Mouse (Mus musculus) kidney, embryonic 16.5 days (tissue): ENCODE results near the gene Fzr1. TPM values are rescaled to one million over a fixed set of nuclear protein-coding genes. Genes with fewer than 3 reads are reported as not detected.

Experiments used
- ATAC-seq: fragments of 200-750 bp; cut with Nextera tagmentation; 2 replicates; pipeline ENCODE4 v1.8.0; 2017; ENCODE audit warnings: moderate TSS enrichment; ENCODE audit not compliant: low FRiP score, low TSS enrichment
- H3K27ac ChIP-seq: fragments of 300-500 bp; sonication (generic); 2 replicates; pipeline ENCODE4 v1.5.1; 2014; ENCODE audit warnings: low read length
- H3K27me3 ChIP-seq: fragments of 300-500 bp; sonication (generic); 2 replicates; pipeline ENCODE4 v1.6.1; 2014; ENCODE audit warnings: low read length, control low read depth, mixed read lengths; ENCODE audit not compliant: insufficient read depth
- H3K36me3 ChIP-seq: fragments of 300-500 bp; sonication (generic); 2 replicates; pipeline ENCODE4 v1.6.1; 2014; ENCODE audit warnings: low read length, control low read depth, mixed read lengths; ENCODE audit not compliant: insufficient read depth
- H3K4me1 ChIP-seq: fragments of 300-500 bp; sonication (generic); 2 replicates; pipeline ENCODE4 v1.6.1; 2014; ENCODE audit warnings: low read length, control low read depth, mixed read lengths; ENCODE audit not compliant: insufficient read depth
- H3K4me2 ChIP-seq: fragments of 300-500 bp; sonication (generic); replicated peaks from 2 replicates; pipeline ENCODE4 v1.6.1; 2014; ENCODE audit warnings: low read depth, low read length
- H3K4me3 ChIP-seq: fragments of 300-500 bp; sonication (generic); 2 replicates; pipeline ENCODE4 v1.5.1; 2014; ENCODE audit warnings: mild to moderate bottlenecking, low read length
- H3K9ac ChIP-seq: fragments of 300-500 bp; sonication (generic); replicated peaks from 2 replicates; pipeline ENCODE4 v1.6.1; 2014; ENCODE audit warnings: low read length
- H3K9me3 ChIP-seq: fragments of 300-500 bp; sonication (generic); 2 replicates; pipeline ENCODE4 v1.6.1; 2016; ENCODE audit warnings: low read length, control low read depth
- WGBS: fragments of 180-500 bp; shearing (Covaris S2); extraction: QIAGEN DNeasy Blood & Tissue Kit; methylation state at CpG from one replicate; pipeline ENCODE4 v1.1.7; 2014; 5-methylcytosine and 5-hydroxymethylcytosine counted together
- polyA plus RNA-seq: library from polyadenylated mRNA; unstranded; fragments of >200 nt; fragmentation: Nextera tagmentation; extraction: Ambion mirVana; gene quantifications from 2 replicates; pipeline ENCODE4 v1.2.1, GENCODE M21; 2015

The Fzr1 gene
- polyA plus RNA-seq, 1 experiment from 2014 or later: 111 TPM

GRCm38 (mm10) chr10:81395127-81395526 is 16.8 kb upstream of the Fzr1 start:
- no peak overlapping the region for H3K4me2 ChIP-seq
- H3K27me3 ChIP-seq: no peaks in the 10 kb centered on the region
- peaks cover 26% of the 10 kb centered on the region; the same call in 1 of the 2 replicates for H3K36me3 ChIP-seq
- ATAC-seq: no peak
- WGBS: 20% methylated on average over 5 of the region's 5 CpGs
- H3K27ac ChIP-seq: no peak overlapping the region
- peaks cover 25% of the 10 kb centered on the region for H3K4me1 ChIP-seq
- H3K9ac ChIP-seq: no peak overlapping the region
- H3K9me3 ChIP-seq: no peaks in the 10 kb centered on the region
- no peak overlapping the region for H3K4me3 ChIP-seq

GRCm38 (mm10) chr10:81393456-81394063 is 15.2 kb upstream of the Fzr1 start:
- Histone ChIP-seq H3K27me3 (no peaks in the 10 kb centered on the region), H3K4me3 (peak overlapping the region; percentile 36), H3K9ac (peak overlapping the region; percentile 62), H3K4me1 (peaks cover 35% of the 10 kb centered on the region), H3K4me2 (peak overlapping the region; percentile 56), H3K27ac (peak overlapping the region; percentile 44), H3K9me3 (no peaks in the 10 kb centered on the region), H3K36me3 (peaks cover 14% of the 10 kb centered on the region; the same call in 1 of the 2 replicates)
- peak; percentile 7; the same call in 1 of the 2 replicates for ATAC-seq
- WGBS: 7% methylated on average over 19 of the region's 19 CpGs

GRCm38 (mm10) chr10:81392781-81393185 is 14.5 kb upstream of the Fzr1 start, which contains the start of gene Smim24:
TSS of gene Smim24 (plus strand) at chr10:81393051.
- peak within 1 kb of the TSS; percentile 44 for H3K27ac ChIP-seq

GRCm38 (mm10) chr10:81392270-81392669 is 14.0 kb upstream of the Fzr1 start:
- WGBS: 85% methylated on average over 6 of the region's 6 CpGs
- Histone ChIP-seq H3K4me1 (peaks cover 35% of the 10 kb centered on the region), H3K4me2 (no peak overlapping the region), H3K36me3 (peaks cover 23% of the 10 kb centered on the region), H3K4me3 (no peak overlapping the region), H3K27ac (no peak overlapping the region), H3K9me3 (no peaks in the 10 kb centered on the region), H3K27me3 (no peaks in the 10 kb centered on the region), H3K9ac (no peak overlapping the region)
- no peak for ATAC-seq

More at GRCm38 (mm10) chr10:81392781-81393185, 14.5 kb upstream of the Fzr1 start, which contains the start of gene Smim24:
- WGBS: 61% methylated on average over 14 of the region's 14 CpGs
- H3K36me3 ChIP-seq: peaks cover 18% of the 10 kb centered on the region
- peak; percentile 52 for ATAC-seq
- H3K4me2 ChIP-seq: peak within 1 kb of the TSS; percentile 56
- peaks cover 35% of the 10 kb centered on the region for H3K4me1 ChIP-seq
- no peaks in the 10 kb centered on the region for H3K9me3 ChIP-seq
- peak within 1 kb of the TSS; percentile 62 for H3K9ac ChIP-seq
- no peaks in the 10 kb centered on the region for H3K27me3 ChIP-seq
- peak within 1 kb of the TSS; percentile 36 for H3K4me3 ChIP-seq

GRCm38 (mm10) chr10:81390678-81390965 is 12.3 kb upstream of the Fzr1 start:
- peaks cover 29% of the 10 kb centered on the region for H3K36me3 ChIP-seq
- no peak for ATAC-seq
- H3K27me3 ChIP-seq: no peaks in the 10 kb centered on the region
- H3K4me3 ChIP-seq: no peak overlapping the region
- peaks cover 33% of the 10 kb centered on the region for H3K4me1 ChIP-seq
- 93% methylated on average over 13 of the region's 13 CpGs for WGBS
- H3K9me3 ChIP-seq: no peaks in the 10 kb centered on the region
- H3K4me2 ChIP-seq: no peak overlapping the region
- no peak overlapping the region for H3K9ac ChIP-seq
- no peak overlapping the region for H3K27ac ChIP-seq

GRCm38 (mm10) chr10:81389801-81390677 is 11.7 kb upstream of the Fzr1 start:
- no peaks in the 10 kb centered on the region for H3K27me3 ChIP-seq
- H3K4me3 ChIP-seq: no peak overlapping the region
- peaks cover 29% of the 10 kb centered on the region for H3K36me3 ChIP-seq
- no peaks in the 10 kb centered on the region for H3K9me3 ChIP-seq
- WGBS: 58% methylated on average over 23 of the region's 23 CpGs
- peak overlapping the region; percentile 44; the same call in 1 of the 2 replicates for H3K27ac ChIP-seq
- peak; percentile 37 for ATAC-seq
- H3K9ac ChIP-seq: peak overlapping the region; percentile 31
- H3K4me1 ChIP-seq: peaks cover 39% of the 10 kb centered on the region
- H3K4me2 ChIP-seq: no peak overlapping the region

- H3K9ac ChIP-seq: no peak overlapping the region; the same call in 1 of the 2 replicates
- ATAC-seq: no peak; the same call in 1 of the 2 replicates
- no peaks in the 10 kb centered on the region for H3K27me3 ChIP-seq
- H3K36me3 ChIP-seq: peaks cover 29% of the 10 kb centered on the region
- 50% methylated on average over 3 of the region's 3 CpGs for WGBS
- peak overlapping the region; percentile 44; the same call in 1 of the 2 replicates for H3K27ac ChIP-seq
- H3K4me1 ChIP-seq: peaks cover 41% of the 10 kb centered on the region
- no peak overlapping the region for H3K4me2 ChIP-seq
- H3K9me3 ChIP-seq: no peaks in the 10 kb centered on the region
- no peak overlapping the region for H3K4me3 ChIP-seq
Observed at GRCm38 (mm10) chr10:81389373-81389772, 11.1 kb upstream of the Fzr1 start.

- Histone ChIP-seq H3K4me1 (peaks cover 35% of the 10 kb centered on the region), H3K36me3 (peaks cover 29% of the 10 kb centered on the region), H3K4me2 (no peak within 1 kb of the TSS), H3K27me3 (no peaks in the 10 kb centered on the region), H3K9ac (peak within 1 kb of the TSS; percentile 5; the same call in 1 of the 2 replicates), H3K4me3 (no peak within 1 kb of the TSS), H3K27ac (peak within 1 kb of the TSS; percentile 44; the same call in 1 of the 2 replicates), H3K9me3 (no peaks in the 10 kb centered on the region)
- no peak for ATAC-seq
- WGBS: 69% methylated on average over 5 of the region's 5 CpGs
Observed at GRCm38 (mm10) chr10:81388505-81389055, 10.3 kb upstream of the Fzr1 start, which contains the start of gene Gm48552. TSS of gene Gm48552 (plus strand) at chr10:81389005.

- no peak overlapping the region for H3K27ac ChIP-seq
- no peak overlapping the region for H3K4me2 ChIP-seq
- no peak overlapping the region for H3K9ac ChIP-seq
- no peaks in the 10 kb centered on the region for H3K27me3 ChIP-seq
- H3K9me3 ChIP-seq: no peaks in the 10 kb centered on the region
- ATAC-seq: no peak
- peaks cover 29% of the 10 kb centered on the region for H3K36me3 ChIP-seq
- H3K4me1 ChIP-seq: peaks cover 27% of the 10 kb centered on the region
- WGBS: 94% methylated on average over 20 of the region's 20 CpGs
- H3K4me3 ChIP-seq: no peak overlapping the region
Observed at GRCm38 (mm10) chr10:81387716-81388115, 9.4 kb upstream of the Fzr1 start.
